Mouse (Mus musculus): ENCODE results near the gene Med24. TPM values are rescaled to one million over a fixed set of nuclear protein-coding genes. Genes with fewer than 3 reads are reported as not detected.
A peak's percentile ranks its signal among the peaks of the same experiment; 100 is the strongest.

Gene Med24
- 10 to 100 TPM; 46.9 to 52.0 TPM for total RNA-seq (2021)
- long read RNA-seq, experiment 1, partial matches to known transcripts = 14 of 25 reads
- long read RNA-seq, experiment 1, other reads (novel, unspliced or antisense) = 8 of 25 reads
- long read RNA-seq, experiment 2, partial matches to known transcripts = 7 of 14 reads
- long read RNA-seq, experiment 2, other reads (novel, unspliced or antisense) = 3 of 14 reads

GRCm38 (mm10) chr11:98729119-98729588 is at the start of gene Med24:
Gene Med24, minus strand, starts transcription at chr11:98729435.
- peak; percentile 85 to 87 for DNase-seq

- DNase-seq = no peak
Observed at GRCm38 (mm10) chr11:98777888-98778287, 48.7 kb upstream of the Med24 start.

- DNase-seq = peak; percentile 79 to 80
Observed at GRCm38 (mm10) chr11:98776843-98777590, 47.8 kb upstream of the Med24 start.

DNA sequence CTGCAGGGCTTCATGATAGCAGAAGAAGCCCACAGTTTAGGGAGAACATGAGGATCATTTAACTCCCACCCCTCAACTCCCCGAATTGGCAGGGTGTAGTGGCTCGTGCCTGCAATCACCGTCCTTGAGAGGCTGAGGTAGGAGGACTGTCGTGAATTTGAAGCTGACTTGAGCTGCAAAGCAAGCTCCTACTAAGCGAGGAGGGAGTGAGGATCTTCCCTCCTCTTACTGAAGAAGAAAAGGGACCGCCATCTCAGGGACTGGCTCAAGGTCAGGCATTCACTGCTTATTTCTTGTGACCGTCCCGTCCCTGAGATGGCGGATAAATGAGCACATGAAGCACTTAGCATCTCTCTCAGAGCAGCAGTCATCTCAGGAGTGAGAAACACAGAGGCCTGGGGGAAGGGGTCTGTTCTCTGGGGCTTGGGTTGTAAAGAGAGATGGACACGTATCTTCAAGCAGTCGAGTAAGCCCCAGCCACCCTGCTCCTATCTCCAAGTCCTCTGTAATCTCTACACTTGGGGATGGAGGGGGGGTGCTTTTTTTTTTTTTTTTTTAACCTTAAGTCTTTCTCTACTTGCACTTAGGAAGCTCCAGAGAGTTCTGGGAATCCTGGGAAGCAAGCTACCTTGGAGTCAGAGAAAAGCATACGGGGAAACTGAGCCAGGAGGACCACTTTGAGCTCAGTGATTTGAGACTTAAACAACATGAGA is 47.0 kb upstream of the Med24 start:
- peak in 1 of 2 experiments; percentile 48 for DNase-seq

DNA sequence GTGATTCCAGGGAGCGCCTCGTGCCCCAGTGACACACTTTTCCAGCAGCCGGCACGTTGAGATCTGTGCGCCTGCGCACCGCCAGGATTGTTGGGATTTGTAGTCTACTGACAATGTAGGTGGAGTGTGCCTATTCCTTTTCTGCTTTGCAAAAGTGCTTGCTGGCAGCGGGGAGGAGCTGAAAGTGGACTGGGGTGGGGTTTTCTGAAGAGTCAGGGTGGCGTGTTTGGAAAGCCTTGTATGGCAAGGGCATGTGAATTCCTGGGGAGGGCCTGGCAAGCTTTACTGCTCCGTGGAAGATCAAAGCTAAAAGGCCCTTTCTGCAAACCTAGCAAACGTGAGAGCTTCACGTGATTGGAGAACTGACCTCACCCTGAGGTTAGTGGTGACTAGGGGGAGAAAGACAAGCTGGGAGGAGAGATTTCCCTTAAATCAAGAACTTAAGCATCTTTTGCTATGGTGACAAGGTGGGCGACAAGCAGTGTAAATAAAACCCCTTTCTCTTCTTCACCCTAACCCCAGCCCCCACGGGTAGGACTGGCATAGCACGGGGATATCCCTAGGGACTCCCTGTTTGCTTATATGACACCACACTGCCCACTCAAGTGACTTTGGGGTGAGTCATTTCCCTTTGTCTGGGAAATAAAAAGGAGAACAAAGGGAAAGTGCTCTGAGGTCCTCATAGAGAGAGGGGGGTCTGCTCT is 46.3 kb upstream of the Med24 start:
- DNase-seq = peak; percentile 99 to 100

DNA sequence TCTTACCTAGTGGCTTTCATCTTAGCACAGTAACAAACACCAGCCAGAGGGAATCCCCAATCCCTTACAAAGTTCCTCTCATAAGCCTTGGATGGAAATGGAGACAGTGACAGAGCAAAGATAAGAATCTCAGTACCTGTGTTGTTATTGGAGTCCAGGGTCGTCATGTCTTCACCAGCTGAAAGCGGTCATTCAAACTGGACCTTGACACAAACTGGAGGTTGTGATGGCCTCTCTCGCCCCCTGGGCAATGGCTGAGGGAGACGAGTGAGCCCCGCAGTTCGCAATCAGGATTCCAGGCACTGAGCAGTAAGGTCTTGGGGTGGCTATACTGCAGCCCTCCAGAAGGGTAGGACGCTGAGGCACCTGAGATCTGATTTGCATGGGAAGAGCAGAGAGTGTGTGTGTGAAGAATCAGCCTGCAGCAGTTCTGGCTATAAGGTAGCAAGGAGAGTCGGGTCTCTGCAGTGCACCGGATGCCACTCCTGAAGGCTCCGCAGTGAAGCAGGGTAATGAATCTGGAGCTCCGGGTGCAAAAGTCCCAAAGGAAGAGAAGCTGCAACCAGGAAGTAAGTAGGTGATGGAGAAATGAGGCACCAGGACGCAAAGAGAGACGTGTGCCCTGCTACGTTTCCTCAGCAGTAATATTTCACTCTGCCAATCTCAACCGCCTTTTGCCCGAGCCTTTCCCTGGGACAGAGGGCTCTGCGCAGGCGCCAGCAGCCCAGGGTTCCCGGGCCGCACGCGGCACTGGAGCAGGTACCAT is 45.5 kb upstream of the Med24 start, which contains the start of gene Nr1d1:
Gene Nr1d1 (minus strand): TSS at position 752 of the 766 bp plus-strand sequence.
- no peak for DNase-seq

DNA sequence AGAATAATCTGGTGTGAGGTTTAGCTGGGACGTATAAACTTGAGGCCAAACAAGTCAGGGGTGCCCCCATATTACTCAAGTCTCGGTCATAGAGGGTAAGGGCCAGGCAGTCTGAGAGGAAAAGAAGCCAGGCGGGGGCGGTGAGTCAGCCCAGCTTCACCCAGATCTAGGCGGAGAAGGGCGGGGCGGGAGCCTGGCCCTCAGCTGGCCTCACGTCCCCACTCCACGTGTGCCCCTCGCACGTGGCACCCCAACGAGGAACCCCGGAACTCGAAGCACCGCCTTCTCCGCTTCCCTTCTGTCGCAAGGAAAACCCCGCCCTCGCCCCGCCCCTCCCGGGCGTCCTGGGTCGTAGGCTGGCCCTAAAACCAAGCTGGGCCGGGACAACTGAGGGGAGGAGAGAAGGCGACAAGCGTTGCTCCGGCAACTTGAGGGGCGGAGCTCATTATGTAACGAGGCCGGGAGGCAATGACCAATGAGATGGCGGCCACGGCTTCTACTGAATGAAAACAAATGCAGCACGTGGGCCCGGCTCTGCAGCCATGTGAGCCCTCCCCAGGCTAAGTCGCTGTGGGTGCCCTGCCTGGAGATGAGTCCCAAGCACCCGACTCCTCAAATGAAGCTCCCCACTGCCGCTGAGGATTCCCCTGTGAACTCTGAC is 44.5 kb upstream of the Med24 start:
- peak; percentile 100 for DNase-seq

DNA sequence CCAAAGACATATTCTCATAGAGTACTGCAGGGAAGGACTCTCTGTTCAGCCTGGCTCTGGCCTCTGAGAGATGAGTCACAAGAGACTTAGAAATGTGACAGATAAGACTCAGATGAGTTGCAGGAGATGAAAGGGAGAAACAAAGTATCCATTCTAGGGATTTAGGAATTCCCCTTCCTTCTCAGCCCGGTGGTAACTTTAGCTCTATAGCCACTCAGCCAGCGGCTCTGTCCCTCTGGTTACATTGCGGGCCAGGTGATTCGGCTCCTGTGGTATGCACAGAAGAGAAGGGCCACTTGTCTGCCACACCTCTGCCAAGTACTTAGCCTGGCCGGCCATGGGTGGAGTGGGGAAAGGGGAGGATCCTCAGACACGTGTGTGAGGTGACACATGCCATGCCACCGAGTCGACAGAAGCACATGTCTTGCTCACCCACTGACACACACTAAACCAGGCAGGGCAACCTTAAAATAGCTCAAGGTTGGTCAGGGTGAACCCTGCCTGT is 43.5 kb upstream of the Med24 start:
- peak; percentile 84 to 88 for DNase-seq

DNA sequence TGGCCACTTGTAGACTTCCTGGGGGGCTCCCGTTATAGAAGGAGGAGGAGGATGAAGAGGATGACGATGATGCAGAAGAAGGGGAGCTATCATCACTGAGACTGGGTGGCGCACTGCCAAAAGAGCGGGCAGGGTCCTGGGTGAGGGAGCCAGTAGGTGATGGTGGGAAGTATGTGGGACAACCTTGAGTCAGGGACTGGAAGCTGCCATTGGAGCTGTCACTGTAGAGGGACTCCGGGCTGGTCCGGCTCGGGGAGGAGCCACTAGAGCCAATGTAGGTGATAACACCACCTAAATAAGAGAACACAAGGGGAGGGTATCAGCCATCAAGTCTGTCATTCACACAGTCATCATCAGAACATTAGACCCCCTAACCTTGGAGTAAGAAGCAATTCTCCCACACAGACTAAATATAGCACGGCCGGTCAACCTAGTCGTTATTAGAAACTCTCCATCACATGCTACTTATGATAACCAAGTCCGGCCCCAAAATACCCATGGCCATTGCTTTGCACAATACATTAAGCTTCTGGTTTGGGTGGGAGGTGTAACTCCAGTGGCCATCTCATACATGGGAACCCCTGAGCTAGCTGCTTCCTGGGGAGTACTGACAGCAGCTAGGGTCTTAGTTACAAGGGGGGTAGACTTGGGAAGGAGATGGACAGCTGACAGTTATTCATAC is 42.8 kb upstream of the Med24 start:
- peak in 1 of 2 experiments; percentile 49 for DNase-seq

DNA sequence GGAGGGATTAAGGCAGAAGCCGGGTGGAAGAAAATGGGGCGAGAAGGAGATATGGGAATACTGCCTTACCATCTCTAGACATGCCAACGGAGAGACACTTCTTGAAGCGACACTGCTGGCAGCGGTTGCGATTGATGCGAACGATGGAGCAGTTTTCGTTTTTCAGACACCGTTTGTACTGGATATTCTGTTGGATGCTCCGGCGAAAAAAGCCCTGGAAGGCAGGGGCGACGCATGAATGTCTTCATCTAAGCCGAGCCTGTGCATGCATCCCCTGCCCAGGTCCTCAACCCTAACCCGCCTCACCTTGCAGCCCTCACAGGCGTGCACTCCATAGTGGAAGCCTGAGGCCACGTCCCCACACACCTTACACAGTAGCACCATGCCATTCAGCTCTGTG is 41.9 kb upstream of the Med24 start:
- no peak for DNase-seq

- no peak for DNase-seq
Observed at GRCm38 (mm10) chr11:98770096-98770975, 41.1 kb upstream of the Med24 start.

DNA sequence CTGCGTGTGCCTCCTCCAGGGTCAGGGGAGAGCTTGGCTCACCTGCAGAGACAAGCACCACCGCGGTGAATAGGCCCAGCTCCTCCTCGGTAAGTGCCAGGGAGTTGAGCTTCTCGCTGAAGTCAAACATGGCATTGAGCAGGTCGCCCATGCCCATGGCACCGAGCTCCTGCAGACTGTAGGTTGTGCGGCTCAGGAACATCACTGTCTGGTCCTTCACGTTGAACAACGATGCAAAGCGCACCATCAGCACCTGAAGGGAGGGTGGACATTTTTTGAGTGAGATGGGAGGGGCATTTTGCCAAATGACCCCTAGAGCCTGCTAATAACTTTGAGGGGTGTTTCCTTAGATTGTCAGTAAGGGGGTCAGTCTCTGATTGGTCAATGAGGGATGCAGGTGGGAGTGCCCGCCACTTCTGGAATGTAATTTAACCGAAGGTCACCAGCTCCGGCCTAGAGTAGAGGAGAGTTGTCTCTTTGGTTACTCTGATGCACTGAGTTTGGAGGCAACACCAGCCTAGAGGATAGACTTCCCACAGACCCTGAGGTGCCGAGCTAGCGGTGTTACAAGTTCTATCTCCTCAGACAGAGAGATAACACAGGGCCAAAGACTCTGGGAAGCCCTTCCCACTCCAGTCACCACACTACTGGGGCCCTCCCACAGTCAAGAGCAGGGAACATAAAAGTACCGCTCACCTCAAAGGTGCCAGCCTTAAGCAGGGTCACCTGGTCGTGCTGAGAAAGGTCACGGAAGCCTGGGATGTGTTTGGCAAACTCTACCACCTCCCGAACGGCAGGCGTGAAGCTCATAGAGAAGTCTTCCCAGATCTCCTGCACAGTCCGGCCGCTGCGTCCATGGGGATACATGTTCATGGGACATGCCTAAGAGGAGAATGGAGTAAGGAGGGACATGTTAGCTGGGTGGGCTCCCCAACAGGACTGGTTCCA is 40.0 kb upstream of the Med24 start:
- no peak for DNase-seq

DNA sequence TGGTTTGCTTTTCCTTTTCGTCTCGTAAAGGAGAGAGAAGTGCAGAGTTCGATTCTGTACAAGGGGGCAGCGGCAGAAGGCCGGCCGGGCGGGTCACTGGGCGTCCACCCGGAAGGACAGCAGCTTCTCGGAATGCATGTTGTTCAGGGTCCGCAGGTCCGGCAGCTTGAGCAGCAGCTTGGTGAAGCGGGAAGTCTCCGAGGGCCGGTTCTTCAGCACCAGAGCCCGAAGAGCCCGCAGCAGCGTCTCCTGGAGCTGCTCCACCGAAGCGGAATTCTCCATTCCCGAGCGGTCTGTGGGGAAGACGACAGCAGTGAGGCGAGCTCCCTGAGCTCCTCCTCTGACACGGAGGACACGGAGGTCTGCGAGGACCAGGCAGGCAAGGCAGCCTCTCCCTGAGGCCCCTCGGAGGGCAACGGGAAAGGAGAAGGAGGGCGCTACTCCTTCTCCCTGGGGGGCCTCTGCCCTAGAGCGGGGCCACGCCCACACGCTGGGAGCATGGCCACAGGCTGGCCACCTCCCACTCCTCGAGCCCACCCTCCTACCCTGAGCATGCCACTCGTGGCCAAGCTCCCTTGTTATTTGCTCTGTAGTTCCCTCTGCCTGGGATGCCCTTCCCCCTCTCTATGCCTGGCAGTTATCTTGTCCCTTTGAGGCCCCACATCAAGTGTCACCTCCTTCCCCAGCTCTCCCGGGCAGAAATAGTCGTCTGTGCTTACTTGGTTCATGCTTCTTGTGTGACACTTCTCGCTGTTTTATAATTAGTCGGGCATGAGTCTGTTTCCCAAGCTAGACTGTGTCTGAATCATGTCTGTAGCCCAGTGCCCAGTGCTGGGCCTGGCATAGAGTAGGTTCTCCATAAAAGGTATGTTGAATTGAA is 39.1 kb upstream of the Med24 start:
- peak in 1 of 2 experiments; percentile 47 for DNase-seq

GRCm38 (mm10) chr11:98767713-98768112 is 38.5 kb upstream of the Med24 start:
- DNase-seq = no peak

DNA sequence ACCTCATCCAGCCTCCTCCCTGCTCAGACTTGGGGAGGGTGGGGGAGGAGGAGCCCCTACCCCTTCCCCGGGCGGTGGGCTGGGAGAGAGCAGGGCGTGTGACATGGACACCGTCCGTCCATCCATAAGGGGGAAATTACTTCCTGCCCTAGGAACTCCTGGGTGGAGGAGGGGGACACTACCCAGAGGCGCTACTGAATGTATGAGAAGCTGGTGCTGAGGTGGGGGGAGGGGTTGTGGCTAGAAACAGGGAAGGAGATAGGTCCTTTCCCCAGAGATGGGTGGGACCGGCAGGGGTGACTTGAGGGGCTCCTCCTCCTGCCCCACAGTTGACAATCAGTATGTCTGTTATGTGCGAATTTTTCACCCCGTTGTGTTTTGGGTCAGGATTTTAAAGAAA is 38.0 kb upstream of the Med24 start:
- peak; percentile 62 for DNase-seq

GRCm38 (mm10) chr11:98766816-98767215 is 37.6 kb upstream of the Med24 start:
- peak in 1 of 2 experiments; percentile 22 for DNase-seq

GRCm38 (mm10) chr11:98766346-98766745 is 37.1 kb upstream of the Med24 start:
- no peak for DNase-seq
